Mouse (Mus musculus) kidney, adult 8-10 months (tissue): ENCODE measurements around the gene Abhd10.
A peak's percentile ranks its signal among the peaks of the same experiment; 100 is the strongest.

ENCODE experiments used
- DNase-seq, 2 experiments: peaks; one replicate each; pipeline ENCODE4 v3.0.0; 2022

The Abhd10 gene

DNA sequence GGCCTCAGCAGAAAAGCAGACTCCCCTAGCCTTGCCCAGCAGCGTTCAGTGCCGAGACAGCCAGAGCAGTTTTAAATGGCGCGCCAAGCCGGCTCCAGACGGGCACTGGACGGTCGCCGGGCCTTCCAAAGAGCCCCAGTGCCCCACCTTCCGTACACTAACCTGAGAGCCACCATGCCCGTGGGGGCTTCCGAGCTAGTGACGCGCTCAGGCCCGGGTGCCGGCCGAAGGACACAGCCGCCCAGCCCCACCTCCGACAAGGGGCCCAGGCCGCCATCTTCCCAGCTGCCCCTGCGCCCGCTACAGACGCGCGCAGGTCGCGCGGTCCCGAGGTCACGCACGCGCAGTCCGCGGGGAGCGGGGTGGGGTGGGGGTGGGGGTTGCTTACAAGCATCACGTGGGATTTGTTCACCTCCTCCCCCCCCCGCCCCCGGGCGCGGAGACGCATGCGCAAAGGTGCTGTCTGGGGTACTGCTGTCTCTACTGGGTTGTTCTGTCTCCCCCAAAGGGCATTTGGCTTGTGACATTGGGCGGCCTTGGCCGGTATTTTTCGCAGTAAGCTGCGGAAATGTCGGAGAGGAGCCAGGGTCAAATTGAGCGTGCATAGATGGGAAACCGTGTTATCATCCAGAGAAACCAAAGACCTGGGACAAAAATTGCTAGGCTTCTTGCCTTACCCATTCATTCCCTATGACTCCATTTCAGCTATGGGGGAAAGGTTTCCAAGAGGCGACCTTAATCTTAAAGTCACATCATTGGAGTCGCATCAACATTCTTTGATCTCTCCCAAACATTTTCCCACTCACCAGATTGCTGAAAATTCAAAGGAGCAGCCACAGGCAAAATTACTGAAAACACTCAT is at the start of gene Abhd10:
TSS of gene Abhd10 (minus strand) at position 341 of the 862 bp plus-strand sequence.
- DNase-seq: peak; percentile 94 to 96

DNA sequence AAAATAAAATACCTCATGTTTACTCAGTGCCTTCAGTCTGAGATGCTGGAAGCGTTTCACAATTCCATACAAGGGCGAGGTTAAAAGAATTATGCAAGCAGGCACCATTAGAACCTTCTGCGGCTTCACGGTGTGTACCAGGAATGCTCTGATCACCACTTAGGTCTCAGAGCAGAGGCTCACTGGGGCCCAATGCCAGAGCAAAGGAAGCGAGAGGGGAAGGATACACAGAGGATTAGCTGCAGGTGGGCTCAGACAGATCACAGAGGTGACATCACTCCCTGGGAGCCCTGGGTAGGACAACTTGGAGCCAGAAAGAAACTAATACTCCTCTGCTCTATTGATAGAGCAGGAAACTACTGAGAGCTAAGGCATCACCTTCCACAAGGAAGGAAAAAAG is 48.5 kb upstream of the Abhd10 start:
- no peak for DNase-seq

DNA sequence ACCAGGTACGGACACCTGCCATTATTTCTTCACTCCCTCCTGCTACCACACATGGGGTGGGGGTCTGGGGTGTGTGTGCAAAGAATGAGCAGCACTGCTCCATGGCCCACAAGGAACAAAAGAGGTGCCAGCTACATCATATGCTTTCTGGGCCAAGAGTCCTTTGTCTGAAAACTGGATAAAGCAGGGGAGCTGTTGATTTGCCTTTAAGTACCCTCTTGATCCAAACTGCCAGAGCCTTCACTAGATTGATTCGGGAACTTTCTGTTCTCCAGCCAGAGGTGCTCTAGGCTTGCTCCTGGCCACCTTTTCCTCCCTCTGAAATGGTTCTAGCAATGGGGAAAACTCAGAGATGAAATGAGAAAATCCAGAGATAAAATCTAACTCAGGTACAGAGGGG is 46.6 kb upstream of the Abhd10 start:
- no peak for DNase-seq

DNA sequence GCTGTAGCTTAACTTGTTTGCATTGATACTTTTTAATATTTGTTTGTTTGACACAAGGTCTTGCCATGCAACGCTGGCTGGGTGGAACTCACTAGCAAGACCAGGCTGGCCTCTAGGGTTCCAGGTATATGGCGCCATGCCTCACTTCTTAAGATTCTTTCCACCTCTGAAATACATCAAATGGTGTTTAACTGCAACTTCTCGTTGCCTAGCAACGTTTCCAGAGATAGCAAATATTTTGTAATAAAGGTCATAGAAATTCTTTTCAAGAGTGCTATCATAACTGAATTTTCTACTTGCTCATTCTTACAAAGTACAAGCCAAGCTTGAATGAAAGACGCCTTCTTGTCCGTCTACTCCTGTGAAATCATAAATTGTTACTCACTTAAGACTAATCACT is 44.9 kb upstream of the Abhd10 start:
- DNase-seq: no peak

DNA sequence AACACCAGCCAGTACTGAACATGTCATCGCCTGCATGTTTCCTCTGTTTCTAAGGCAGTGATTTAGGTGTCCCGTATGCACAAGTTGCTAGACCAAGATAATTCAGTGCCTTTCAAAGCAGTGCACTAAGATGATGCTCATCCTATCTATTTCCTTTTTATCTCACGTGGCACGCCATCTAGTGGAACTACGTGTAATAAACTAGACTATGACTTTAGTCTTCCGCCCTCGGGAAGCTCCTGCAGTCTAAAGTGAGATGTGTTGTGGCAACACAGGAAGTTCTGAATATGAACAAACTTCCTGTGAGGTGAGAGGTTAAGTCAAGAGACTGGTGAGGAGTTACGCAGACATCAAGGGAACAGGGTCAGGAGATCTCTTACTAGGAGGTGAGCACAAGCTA is 43.9 kb upstream of the Abhd10 start:
- DNase-seq: peak; percentile 27 to 28

DNA sequence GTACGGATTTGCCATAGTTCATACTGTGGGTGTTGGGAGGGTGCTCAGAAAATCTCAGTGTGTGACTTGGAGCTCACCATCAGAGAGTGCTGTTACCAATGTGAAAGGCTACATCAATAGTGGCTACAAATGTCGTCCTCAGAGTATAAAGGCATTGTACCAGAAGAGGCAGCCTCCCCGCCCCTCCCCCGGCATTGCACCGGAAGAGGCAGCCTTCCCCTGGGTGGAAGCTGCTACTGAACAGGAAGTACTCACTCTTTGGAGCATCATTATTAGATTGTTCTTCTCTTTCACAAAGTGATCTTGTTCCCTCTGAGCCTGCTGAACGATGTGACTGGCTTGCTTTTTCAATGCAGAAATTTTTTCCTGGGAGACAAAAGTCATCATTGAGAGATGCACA is 37.2 kb upstream of the Abhd10 start:
- DNase-seq: no peak

DNA sequence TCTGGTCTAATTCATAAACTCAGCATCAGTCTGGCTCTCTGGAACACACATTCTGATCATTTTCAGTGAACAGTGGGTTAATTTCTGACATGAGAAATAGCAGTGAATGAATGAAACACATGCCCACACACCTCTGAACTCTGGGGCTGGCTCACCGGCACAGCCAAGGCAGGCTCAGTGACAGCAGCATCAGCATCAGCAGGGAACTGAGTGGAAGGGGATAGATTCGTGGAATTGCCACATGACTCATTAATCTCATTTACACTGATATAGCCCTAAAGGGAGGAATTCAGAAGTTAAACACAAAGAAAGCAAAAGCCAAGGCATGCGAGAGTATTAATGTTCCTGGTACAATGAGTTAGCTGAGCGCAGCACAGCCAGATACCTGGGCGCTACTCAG is 32.1 kb upstream of the Abhd10 start:
- no peak for DNase-seq

DNA sequence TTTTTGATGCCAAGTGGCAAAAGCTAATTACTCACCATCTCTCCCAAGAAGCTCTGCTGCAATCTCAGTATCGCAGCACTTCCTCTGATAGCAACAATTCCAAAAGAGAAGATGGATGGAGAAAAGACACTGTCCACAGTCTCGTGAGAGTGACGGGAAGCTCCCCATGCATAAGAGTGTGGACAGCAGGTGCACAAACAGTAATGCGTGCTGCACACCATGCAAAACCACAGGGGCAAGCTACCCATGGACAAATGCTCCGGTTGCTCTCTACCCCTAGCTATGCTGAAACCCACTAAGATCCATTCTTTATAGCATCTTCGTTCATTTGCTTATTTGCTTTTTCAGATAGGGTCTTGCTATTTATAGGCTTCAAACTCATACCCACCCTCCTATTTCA is 28.2 kb upstream of the Abhd10 start:
- DNase-seq: no peak

DNA sequence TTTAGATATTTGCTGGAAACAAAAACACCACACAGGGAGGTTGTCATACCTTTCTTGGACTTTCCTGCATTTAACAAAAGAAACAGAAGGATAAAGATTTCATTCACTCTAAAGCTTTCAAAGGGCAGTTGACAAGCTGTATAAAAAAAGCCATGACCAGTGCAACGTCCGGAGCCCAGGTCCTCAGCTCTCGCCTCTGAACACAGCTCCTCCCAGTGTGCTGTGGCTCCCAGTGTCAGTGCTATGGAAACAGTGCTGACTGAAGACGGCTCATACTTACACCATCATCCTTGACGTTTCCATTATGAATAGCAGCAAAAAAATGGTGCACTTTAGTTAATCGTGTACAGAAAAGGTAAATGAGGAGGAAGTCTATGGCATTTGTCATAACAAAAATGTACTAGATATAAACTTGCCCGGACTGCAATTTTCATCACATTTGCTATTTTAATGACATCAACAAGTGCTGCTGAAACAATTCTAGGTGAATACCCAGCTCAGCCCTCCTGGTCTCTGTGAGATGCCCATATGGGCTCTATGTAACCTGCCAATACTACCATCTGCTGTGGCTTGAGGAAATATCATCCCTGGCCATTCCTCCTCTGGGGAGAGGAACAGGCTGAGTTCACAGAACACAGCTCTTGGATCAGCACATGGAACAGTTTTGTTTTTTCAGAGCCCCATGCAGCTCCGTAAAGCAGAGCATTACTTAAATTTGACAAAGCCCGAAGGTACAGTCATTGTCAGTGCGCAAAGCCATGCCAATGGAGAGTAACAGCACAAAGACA is 25.3 kb upstream of the Abhd10 start:
- no peak for DNase-seq

DNA sequence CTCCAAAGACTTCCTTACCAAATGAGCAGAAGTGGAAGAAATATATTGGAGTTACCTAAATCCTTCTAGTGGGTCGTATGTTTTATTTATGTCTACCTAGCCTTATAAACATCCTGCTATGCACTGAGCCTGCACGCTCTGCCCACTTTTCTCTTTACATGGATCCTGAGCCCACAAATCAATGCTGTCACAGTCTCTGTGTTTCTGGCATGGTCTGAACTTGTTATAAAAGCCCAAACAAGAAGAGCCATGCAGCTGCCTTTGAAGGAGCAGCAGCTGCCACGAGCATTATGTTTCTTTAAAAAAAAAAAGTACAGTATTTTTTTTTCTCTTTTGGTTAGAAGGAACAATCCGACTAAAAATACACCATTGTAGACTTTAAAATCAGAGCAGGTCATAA is 24.7 kb upstream of the Abhd10 start:
- DNase-seq: no peak

DNA sequence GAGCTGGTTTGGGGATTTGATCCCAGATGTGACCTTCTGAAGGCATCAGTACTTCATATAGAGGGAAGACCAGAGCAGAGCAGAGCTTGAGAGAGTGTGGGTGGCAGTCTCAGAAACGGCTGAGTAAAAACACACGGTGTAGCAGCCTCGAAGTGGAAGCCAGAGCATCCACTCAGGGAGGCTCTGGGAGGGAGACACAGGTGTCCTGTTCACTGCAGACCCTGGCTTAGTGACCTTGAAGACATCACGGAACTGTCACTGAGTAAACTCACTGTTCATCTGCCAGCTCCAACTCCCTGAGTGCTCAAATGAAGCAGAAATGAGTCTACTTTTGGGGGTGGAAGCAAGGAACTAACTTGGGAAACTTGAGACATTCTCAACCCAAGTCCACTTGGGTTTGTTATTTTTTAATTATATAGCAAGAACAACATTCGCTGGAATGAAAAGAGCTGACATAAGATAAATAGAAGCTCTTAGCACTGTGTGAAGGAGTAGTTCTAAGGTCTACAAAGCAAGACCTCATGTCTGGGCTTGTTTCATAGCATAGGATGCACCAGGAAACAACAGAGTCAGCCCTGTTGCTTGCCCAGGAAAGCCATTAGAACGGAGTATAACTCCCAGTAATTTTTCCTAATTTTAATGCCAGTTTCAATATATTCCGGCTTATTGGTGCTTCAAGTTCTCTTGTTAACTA is 23.2 kb upstream of the Abhd10 start:
- DNase-seq: no peak

DNA sequence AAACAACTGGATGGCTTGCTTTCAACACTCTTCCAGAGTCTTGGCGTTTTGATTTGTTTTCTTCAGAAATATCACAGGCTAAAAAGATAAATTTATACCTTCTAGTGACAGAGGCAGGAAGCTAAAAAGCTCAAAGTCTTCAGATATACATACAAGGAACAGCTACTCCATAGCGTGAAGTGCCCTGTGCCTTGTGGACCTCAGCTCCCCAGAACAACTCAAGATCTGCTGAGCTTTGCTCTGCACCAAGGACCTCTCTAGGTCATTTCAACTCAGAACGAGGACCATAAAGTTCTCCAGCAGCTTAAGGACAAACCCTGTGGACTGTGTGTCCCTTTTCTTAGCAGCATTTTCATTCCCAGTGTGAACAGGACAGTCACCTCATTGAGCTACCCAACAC is 22.3 kb upstream of the Abhd10 start:
- no peak for DNase-seq

DNA sequence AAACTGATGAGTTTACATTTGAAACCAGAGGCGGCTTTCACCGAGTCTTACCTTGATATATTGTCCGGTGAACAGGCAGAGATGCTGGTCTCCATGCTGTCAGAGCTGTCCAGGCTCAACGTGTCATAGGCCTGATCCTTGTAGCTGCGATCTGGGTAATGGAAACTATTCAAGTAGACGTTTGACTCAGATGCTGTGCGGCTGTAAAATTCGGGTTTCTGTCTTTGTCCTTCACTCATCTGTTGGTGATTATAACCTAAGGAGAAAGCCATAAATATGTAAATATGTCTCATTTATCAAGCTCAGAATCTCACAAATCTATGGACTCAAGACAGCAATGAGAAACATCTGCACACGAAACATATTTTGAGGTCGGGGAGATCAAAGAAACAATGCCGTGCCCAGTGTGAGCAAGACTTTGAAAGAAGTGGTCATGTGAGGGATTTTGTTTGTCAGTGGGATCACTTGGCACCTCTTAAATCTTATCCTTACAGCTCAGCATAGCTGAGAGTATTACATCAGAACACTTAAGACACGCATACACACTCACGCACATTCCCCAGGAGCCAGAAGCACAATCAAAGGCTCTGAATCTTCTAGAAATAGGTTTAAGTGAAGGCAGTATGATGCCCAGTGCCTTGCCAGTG is 20.2 kb upstream of the Abhd10 start:
- DNase-seq: no peak

DNA sequence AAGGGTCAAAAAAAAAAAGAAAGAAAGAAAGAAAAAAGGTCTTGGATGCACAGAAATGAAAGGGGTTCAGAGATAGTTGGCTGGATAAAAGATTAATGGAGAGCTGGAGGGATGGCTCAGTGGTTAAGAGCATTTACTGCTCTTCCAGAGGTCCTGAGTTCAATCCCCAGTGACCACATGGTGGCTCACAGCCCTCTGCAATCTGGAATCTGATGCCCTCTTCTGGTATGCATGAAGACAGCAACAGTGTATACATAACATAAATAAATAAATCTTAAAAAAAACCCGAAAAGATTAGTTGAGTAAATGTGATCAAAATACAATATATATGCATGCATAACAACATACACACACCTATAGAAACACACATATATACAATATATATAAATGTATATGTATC is 18.7 kb upstream of the Abhd10 start:
- no peak for DNase-seq

DNA sequence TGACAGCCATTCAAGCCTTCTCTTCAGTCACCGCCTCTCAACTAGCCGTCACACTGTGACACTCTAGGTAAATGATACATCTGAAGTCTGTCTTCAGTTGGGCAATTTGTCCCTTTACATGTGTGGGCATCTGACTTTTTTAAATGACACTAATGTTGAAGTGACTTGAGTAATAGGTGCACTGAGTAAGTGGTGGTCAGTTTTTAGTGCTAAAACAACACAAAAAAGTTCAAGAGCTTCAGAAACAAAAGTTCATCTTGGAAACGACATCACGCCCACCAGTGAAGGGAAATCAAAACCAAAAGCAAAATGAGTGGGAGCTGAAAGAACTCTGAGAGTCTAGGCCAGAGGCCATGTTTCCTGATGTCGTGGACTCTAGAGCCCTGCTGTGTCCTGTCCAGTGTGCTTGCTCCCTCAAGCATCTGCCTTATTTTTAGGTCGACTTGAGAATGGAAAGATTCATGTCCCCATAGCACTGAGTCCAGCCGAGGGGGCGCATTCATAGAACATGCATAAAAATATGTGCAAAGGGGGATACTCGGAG is 16.0 kb upstream of the Abhd10 start:
- DNase-seq: peak in 1 of 2 experiments; percentile 23

DNA sequence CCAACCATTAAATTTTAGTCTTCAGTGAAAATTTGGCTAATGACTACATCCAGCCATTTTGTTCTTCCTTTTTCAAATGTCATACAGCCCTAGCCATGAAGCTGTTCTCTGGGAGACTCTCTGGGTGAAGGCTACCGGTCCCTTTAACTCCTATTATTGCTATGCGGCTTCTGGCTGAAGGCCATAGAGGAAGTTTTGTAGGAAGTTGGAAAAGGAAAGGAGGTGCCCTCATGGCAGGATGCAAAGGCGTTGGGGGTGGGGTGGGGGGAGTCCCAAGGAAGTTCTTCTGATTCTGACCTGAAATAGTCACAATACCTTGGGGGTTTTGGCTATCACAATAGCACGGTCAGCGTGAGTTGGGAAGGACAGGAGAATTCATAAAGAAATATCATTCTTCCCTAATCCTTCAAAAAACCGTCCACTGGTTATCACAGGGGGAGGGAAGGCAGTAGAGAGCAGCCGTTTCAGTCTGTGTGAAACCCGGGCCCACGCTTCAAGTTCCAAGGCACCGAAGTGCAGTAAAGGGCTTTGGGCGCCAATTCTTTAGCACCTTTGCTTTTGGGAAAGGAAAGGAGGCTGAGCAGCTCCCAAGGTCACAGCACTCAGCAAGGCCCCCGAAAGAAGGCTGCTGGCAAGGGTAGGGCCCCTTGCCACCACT is 14.8 kb upstream of the Abhd10 start:
- peak; percentile 62 to 74 for DNase-seq

DNA sequence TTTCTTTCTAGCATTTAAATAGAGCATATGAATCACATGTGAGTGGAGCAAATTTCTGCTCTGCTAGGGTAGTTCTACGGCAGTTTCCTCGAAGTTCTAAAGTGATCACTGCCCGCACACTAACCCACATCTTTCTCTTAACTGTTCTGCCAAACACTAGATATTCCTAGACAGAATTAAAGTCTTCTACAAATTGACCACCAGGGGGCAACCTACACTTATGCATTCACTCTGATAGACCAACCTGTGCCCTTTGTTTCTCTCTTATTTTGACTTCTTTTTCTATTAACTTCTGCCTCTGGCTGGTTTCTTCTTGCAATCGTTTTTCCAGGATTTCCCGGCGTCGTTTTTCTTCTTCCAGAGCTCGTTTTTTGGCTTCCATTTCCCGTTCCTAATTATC is 14.1 kb upstream of the Abhd10 start:
- DNase-seq: no peak

DNA sequence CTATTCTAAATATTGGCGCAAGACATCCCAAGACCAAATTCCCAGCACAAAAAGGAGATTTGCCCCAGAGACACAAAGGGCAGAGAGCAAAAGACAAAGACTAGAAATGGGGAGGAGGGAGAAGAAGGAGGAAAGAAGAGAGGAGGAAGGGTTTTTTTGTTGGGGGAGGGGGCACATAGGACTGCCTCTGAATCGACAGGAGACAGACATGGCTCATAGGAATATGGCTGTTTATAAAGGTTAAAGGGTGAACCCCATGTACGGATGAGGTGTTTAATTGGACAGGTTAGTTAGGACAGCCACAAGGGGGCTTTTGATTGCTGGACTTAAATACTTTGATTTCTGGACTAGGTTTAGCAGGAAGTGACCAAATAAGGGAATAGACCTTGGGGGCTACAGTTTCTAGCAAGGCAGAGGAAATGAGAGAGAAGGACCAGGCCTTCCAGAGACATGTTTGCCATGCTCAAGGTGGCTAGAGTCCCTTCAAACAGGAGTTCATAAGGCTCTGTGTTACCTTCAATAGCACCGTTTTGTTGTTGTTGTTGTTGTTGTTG is 913 bp upstream of the Abhd10 start:
- no peak for DNase-seq

DNA sequence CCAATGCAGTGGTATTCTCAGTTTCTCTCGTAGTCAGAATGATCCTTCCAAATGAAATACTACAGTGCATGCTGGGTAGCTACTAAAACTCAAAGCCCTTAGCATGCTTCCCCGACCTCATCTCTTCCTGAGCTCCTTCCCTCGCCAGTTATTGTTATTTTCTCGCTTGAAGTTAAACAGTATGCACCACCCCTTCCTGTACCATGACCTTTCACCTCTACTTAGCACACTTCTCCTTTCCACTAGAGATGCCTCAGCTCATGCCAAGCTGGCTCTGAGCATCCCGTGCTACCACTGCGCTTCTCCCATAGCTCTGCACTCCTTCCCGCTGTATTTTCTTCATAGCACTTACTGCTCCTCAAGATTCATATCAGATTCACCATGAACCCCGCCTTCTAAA is 4.9 kb downstream of the Abhd10 start:
- no peak for DNase-seq

DNA sequence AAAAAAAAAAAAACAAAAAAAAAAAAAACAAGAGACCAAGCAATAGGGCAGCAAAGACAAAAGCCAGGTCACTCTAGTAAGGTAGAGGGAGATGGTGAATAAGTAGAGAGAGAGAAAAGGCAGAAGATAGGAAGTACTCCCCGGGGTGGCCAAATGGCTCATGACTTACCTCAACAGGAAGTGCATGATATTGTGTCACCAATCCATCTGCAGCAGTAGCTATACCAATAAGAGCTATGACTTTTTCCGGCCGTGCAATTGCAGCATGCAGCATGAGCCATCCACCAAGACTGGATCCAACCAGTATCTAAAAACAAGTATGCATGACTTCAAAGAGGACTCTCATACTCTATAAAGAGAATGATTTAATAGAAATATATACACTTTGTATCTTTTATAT is 6.0 kb downstream of the Abhd10 start:
- DNase-seq: no peak

DNA sequence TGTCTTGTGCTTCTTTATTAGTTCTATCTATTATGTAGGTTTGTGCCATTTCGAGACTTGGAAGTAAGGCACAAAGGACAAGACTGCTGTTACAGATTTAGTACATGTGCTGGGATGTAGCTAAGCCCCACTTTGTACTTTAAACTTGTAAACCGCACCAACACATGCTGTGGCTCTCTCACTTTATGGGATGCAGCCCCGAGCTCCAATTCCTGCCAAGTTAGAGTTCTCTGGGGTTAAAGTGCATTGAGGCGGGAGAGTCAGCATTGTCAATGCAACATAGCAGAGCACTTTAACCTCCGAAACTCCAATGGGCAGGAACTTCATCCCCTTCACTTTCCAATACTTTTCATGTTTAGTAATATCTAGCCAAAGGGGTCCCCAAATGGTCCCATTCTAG is 13.6 kb downstream of the Abhd10 start:
- DNase-seq: peak; percentile 50 to 57

DNA sequence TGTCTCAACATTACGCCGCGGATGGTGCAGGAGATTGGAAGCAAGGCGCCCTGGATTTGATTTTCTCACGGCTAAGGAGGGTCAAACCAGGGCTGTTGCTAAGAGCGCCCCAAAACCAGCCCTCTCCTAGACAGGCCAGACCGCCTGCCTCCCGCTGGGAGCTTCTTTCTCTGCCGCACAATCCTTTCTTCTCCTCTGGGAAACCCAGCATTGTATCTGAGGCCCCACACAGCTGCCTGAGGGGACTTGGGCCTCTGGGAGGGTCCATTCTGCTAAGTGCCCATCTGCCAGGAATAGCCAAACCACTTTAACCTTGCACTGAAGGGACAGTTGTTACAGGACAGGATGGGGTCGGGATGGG is 18.0 kb downstream of the Abhd10 start:
- DNase-seq: no peak
